Mouse (Mus musculus) heart, embryonic 10.5 days (tissue): ENCODE measurements around the gene Fance. TPM values are rescaled to one million over a fixed set of nuclear protein-coding genes. Genes with fewer than 3 reads are reported as not detected.

Experiments used
- DNase-seq: peaks from one replicate; pipeline ENCODE4 v3.0.0-alpha.2; 2017; ENCODE audit warnings: low spot score
- H3K27ac ChIP-seq: fragments of 300-500 bp; sonication (generic); 2 replicates; pipeline ENCODE4 v1.5.1; 2016; ENCODE audit warnings: mild to moderate bottlenecking
- H3K27me3 ChIP-seq: fragments of 300-500 bp; sonication (generic); 2 replicates; pipeline ENCODE4 v1.6.1; 2016; ENCODE audit warnings: mild to moderate bottlenecking; ENCODE audit not compliant: poor library complexity, insufficient read depth, severe bottlenecking
- H3K36me3 ChIP-seq: fragments of 300-500 bp; sonication (generic); 2 replicates; pipeline ENCODE4 v1.6.1; 2016; ENCODE audit warnings: mild to moderate bottlenecking, moderate library complexity
- H3K4me1 ChIP-seq: fragments of 300-500 bp; sonication (generic); 2 replicates; pipeline ENCODE4 v1.6.1; 2016; ENCODE audit warnings: mild to moderate bottlenecking
- H3K4me3 ChIP-seq: fragments of 300-500 bp; sonication (generic); 2 replicates; pipeline ENCODE4 v1.5.1; 2016; ENCODE audit warnings: mild to moderate bottlenecking, moderate library complexity
- H3K9me3 ChIP-seq: fragments of 300-500 bp; sonication (generic); 2 replicates; pipeline ENCODE4 v1.6.1; 2016; ENCODE audit warnings: mild to moderate bottlenecking, moderate library complexity
- WGBS: fragments of 180-500 bp; shearing (Covaris S2); methylation state at CpG from one replicate; pipeline ENCODE4 v1.1.7; 2016; 5-methylcytosine and 5-hydroxymethylcytosine counted together
- polyA plus RNA-seq: library from polyadenylated mRNA; unstranded; fragments of >200 nt; fragmentation: Nextera tagmentation; extraction: Ambion mirVana; gene quantifications from 2 replicates; pipeline ENCODE4 v1.2.1, GENCODE M21; 2016

Gene Fance
- polyA plus RNA-seq, 1 experiment from 2014 or later = 30.6 TPM

DNA sequence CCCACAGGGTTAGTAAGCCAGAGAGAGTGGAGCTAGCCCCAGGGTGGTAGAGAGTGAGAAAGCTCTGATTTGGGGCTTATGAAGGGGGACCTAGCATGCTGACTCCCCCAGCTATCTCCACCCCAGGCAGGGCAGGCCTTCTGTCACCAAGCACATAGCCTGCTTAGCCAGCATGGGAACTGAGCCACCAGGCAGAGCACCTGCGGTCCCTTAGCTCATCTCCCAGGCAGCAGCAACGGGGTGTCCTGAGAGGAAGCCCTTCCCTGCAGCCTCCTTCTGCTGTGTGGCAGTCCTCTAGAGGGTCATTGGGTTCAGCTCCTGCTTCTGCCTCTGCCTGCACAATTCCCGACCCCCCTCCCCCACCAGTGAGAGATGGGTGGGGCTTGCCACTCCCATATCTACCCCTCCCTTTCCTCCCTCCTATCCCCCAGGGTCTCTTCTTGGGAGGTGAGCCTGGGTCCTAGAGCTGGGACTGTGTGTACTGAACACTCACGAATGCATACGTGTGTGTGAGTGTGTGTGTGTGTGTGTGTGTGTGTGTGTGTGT, 32.4 kb upstream of the Fance start:
- Histone ChIP-seq H3K27me3 (no peaks in the 10 kb centered on the region), H3K36me3 (no peaks in the 10 kb centered on the region), H3K27ac (peak overlapping the region; percentile 23), H3K4me1 (peaks cover 44% of the 10 kb centered on the region), H3K9me3 (no peaks in the 10 kb centered on the region), H3K4me3 (no peak overlapping the region)
- DNase-seq = no peak
- 54% methylated on average over 5 of the region's 5 CpGs for WGBS

DNA sequence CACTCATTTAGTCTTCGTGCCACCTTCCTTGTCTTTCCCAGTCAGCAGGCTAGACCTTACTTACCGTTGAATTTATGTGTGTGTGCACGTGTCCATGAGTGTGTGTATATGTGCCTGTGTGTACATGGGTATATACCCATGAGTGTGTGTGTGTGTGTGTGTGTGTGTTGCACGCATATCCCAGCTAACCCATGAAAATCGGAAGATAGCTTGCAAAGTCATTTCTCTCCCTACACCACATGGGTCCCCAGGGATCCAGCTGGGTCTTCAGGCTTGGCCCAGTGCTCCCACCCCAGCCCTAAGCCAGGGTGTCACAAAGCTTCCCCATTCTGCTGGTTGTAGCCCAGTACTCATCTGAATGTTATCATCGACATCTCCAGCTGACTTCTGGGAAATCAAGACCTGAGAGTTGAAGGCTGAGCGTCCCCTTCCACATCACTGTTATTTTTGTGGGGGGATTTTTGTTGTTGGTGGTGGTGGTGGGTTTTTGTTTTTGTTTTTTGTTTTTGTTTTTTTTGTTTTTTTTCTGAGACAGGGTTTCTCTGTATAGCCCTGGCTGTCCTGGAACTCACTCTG, 31.4 kb upstream of the Fance start:
- H3K36me3 ChIP-seq = no peaks in the 10 kb centered on the region
- no peak overlapping the region for H3K27ac ChIP-seq
- H3K9me3 ChIP-seq = no peaks in the 10 kb centered on the region
- H3K27me3 ChIP-seq = no peaks in the 10 kb centered on the region
- H3K4me3 ChIP-seq = no peak overlapping the region
- peaks cover 50% of the 10 kb centered on the region for H3K4me1 ChIP-seq
- DNase-seq = no peak
- WGBS = 87% methylated on average over 7 of the region's 7 CpGs

DNA sequence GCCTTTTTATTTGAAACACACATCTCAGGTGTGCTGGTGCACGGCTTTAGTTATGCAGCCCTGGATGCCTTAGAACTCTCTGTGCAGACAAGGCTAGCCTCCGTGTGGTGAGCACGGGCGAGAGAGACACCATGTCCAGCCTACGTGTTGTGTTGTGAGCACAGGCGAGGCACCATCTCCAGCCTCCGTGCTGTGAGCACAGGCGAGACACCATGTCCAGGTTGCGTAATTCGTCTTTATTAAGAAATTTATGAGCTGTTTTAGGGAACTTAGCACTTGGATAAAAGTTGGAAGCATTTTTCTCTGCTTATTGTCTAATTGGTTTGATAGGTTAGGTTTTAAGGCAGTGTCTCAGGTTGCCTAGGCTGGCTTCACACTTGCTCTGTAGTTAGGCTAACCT, 30.1 kb upstream of the Fance start:
- no peak overlapping the region for H3K27ac ChIP-seq
- no peaks in the 10 kb centered on the region for H3K27me3 ChIP-seq
- 89% methylated on average over 10 of the region's 10 CpGs for WGBS
- no peaks in the 10 kb centered on the region for H3K36me3 ChIP-seq
- H3K4me1 ChIP-seq = peaks cover 57% of the 10 kb centered on the region
- DNase-seq = no peak
- H3K9me3 ChIP-seq = no peaks in the 10 kb centered on the region
- H3K4me3 ChIP-seq = no peak overlapping the region

DNA sequence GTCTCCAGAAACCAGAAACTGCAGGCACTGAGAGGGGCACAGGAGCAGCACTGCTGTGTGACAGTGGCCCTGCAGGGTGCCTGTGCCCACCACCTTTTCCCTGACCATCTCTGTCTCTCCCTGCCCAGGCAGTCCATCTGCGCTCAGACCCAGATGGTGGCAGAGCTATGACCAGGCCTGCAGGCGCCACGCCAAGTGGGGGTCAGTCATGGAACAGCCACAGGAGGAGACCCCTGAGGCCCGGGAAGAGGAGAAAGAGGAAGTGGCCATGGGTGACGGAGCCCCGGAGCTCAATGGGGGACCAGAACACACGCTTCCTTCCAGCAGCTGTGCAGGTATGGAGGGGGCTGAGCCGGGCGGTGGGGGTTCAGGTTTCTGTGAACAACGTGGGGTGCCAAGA, 27.2 kb upstream of the Fance start:
- WGBS = 82% methylated on average over 10 of the region's 10 CpGs
- H3K36me3 ChIP-seq = no peaks in the 10 kb centered on the region
- H3K27me3 ChIP-seq = no peaks in the 10 kb centered on the region
- no peak overlapping the region for H3K27ac ChIP-seq
- no peak overlapping the region for H3K4me3 ChIP-seq
- no peaks in the 10 kb centered on the region for H3K9me3 ChIP-seq
- peaks cover 44% of the 10 kb centered on the region for H3K4me1 ChIP-seq
- no peak for DNase-seq

DNA sequence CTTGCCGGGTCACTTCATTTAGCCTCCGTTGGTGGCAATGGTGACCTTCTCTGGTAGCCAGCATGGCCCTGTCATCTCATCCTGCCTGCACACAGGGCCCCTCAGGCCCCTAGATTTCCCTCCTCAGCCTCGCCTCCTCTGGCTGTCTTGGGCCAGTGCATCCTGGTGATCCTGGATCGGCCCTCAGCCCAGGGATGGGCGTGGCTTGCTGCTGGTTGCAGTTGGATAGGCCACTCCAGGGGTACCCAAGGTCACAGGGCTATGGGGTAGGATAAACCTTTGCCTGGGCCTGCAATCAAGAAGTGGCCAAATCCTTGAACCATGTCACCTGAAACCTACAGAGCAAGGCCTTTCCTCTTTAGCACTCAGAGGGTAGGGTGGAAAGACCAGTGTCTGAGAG, 26.4 kb upstream of the Fance start:
- no peak overlapping the region for H3K4me3 ChIP-seq
- H3K27me3 ChIP-seq = no peaks in the 10 kb centered on the region
- peaks cover 42% of the 10 kb centered on the region for H3K4me1 ChIP-seq
- WGBS = 50% methylated on average over 5 of the region's 5 CpGs
- no peaks in the 10 kb centered on the region for H3K9me3 ChIP-seq
- H3K36me3 ChIP-seq = peaks cover 3% of the 10 kb centered on the region; the same call in 1 of the 2 replicates
- no peak for DNase-seq
- no peak overlapping the region for H3K27ac ChIP-seq

DNA sequence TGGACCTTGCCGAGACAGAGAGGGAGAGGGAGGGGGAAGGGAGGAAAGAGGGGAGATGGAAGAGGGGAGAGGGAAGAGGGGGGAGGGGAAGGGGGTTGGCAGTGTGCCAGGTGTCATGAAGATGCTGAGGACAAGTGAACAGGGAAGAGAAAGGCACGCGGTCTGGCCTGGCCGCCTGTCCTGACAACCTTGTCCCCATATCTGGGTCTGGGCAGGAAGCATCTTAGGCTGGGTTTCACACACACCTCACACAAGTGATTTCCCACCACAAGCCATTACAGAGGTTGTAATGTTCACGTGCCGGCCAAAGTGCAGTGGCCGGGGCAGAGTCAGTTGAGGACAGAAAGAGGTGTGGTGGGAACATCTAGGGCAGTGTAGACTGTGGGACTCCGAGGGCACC, 25.7 kb upstream of the Fance start:
- Histone ChIP-seq H3K27ac (no peak overlapping the region), H3K9me3 (no peaks in the 10 kb centered on the region), H3K27me3 (no peaks in the 10 kb centered on the region), H3K4me3 (no peak overlapping the region), H3K36me3 (peaks cover 9% of the 10 kb centered on the region), H3K4me1 (peaks cover 42% of the 10 kb centered on the region)
- no peak for DNase-seq
- WGBS = 59% methylated on average over 8 of the region's 8 CpGs

DNA sequence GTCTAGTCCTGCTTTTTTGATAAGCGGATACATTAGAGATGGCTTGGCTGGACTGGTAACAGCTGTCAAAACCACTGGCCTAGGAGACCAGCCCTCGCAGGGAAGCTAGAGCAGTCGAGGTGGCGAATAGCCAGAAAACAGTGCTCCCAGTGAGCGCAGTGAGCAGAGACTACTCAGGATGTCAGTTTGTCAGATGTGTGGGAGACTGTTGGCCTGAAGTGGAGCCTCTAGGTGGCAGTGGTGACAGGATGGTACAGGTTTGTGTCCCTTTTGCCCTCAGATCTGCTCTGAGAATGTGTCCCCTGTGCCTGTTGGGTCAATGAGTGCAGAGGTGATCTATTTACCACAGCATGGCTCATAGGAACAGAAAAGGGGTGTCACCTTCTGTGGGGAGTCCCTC, 25.3 kb upstream of the Fance start:
- no peak for DNase-seq
- no peak overlapping the region for H3K4me3 ChIP-seq
- H3K4me1 ChIP-seq = peaks cover 42% of the 10 kb centered on the region
- H3K9me3 ChIP-seq = no peaks in the 10 kb centered on the region
- no peaks in the 10 kb centered on the region for H3K27me3 ChIP-seq
- H3K27ac ChIP-seq = no peak overlapping the region
- H3K36me3 ChIP-seq = peaks cover 12% of the 10 kb centered on the region
- WGBS = 64% methylated on average over 5 of the region's 5 CpGs

DNA sequence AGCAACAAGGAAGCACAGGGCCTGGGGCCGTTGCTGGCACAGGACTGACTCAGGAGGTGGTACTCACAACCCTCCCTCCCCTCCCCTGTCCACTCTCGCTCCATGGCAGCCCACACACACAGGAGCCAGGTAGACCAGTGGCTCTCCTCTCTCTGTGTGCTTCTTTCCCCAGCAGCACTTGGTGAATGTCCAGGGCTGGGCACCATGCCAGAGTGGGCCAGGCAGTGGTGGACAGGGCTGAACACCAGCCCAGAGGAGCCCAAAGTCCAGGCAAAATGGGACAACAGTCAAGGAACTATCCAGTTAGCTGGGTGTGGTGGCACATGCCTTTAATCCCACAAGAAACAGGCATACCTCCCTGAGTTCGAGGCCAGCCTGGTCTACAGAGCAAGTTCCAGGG, 23.1 kb upstream of the Fance start:
- Histone ChIP-seq H3K27me3 (no peaks in the 10 kb centered on the region), H3K4me3 (no peak overlapping the region), H3K4me1 (peaks cover 60% of the 10 kb centered on the region), H3K36me3 (peaks cover 12% of the 10 kb centered on the region), H3K27ac (0 out of 2 replicates have a peak overlapping the region, but pooled peaks have one; percentile 13), H3K9me3 (no peaks in the 10 kb centered on the region)
- 75% methylated on average over 3 of the region's 3 CpGs for WGBS
- DNase-seq = no peak

DNA sequence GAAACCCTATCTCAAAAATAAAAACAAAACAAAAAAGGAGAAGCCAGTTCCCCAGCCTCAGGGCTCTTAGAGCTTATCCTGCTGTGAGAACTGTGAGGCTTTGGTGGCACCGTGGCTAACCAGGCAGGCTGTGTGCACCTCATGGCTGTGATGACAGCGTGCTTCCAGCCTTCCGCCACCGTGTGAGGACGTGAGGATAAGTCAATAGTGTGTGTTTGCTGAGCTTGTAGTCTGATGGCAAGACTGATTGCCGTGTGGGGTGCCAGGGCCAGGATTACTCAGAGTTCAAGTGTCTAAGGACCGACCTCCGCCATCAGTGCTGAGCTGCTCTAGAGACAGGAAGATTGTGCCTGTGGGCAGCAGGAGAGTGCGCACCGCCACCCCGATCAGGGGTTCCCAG, 22.6 kb upstream of the Fance start:
- 76% methylated on average over 11 of the region's 11 CpGs for WGBS
- Histone ChIP-seq H3K4me3 (no peak overlapping the region), H3K9me3 (no peaks in the 10 kb centered on the region), H3K36me3 (peaks cover 15% of the 10 kb centered on the region), H3K27me3 (no peaks in the 10 kb centered on the region), H3K27ac (no peak overlapping the region), H3K4me1 (peaks cover 58% of the 10 kb centered on the region)
- no peak for DNase-seq

DNA sequence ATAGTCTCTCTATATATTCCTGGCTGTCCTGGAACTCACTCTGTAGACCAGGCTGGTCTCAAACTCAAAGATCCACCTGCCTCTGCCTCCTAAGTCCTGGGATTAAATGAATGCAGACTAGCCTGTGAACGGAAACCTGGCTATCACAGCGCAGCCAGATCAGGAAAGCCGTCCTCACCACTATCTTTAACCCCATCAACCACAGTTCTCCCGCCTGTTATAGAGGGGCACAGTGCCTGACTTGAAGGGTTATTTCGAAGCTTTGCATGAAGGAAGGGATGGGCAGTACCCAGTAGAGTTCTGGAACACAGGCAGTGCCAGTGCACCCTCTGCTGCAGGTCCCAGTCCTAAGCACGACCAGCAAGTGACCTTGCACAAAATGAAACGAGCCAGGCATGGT, 22.0 kb upstream of the Fance start:
- H3K4me1 ChIP-seq = peaks cover 52% of the 10 kb centered on the region
- no peaks in the 10 kb centered on the region for H3K27me3 ChIP-seq
- no peak overlapping the region for H3K27ac ChIP-seq
- H3K4me3 ChIP-seq = no peak overlapping the region
- H3K9me3 ChIP-seq = no peaks in the 10 kb centered on the region
- peaks cover 19% of the 10 kb centered on the region for H3K36me3 ChIP-seq
- 76% methylated on average over 7 of the region's 7 CpGs for WGBS
- no peak for DNase-seq

DNA sequence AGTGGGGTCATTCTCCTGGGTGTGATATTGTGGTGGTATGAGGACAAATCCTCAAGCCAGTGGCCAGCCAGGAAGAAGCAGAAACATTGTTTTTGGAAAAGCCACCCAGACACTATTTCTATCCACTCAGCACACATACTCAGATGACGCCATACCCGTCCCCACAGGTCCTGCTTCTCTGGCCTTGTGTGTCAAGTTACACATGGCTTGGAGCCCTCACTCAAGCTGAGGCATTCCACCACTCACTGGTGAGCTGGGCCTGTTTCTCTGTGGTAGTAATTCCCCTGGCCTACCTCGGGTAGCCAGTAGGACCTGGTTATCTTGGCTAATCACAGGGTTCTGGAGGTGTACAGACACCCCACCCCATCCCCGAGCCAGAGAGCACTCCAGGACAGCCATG, 19.6 kb upstream of the Fance start:
- DNase-seq = no peak
- WGBS = 65% methylated on average over 4 of the region's 4 CpGs
- Histone ChIP-seq H3K4me1 (peaks cover 33% of the 10 kb centered on the region), H3K27me3 (no peaks in the 10 kb centered on the region), H3K36me3 (peaks cover 35% of the 10 kb centered on the region), H3K4me3 (no peak overlapping the region), H3K9me3 (no peaks in the 10 kb centered on the region), H3K27ac (no peak overlapping the region)

DNA sequence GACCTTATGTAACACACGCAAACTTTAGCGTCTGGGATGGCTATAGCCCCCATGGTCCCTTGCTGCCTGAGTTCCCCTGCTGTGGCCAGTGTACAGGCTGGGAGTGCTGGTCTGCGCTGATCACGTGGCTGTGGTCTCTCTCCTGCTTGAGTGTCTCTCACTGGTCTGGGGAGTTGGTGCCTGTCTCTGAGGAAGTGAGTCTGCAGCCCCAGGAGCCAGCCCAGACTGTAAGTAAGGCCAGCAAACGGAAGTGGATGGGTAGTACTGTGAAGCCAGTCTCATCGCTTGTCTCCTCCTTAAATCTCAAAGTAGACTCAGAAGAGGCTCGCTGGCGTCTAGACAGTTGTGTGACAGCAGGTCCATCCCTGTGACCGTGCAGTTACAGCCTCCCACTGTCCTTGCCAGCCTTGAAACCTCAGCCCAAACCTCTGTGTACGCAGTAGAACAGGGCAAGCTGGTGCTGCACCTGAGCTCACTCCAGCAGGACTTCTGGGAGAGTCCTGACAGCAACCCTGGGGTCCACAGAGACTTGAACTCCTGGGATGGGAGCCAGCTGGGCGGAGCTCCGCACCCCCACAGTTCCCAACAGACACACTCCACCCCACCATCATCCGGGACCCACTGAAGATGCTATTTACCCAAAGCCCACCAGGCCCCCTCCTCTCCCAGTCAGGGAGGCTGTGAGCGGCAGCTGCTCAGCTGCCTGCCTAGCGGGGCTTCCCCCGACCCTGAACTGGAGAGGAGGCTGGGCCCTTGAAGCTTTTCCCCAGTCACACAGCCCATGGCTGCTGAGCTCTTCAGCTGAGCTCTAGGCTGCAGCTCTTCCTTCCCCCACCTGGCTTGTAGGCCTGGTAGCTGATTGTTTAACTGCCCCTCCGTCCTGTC, 18.6 kb upstream of the Fance start:
- Histone ChIP-seq H3K4me3 (no peak overlapping the region), H3K4me1 (peaks cover 40% of the 10 kb centered on the region), H3K9me3 (no peaks in the 10 kb centered on the region), H3K27ac (peak overlapping the region; percentile 24), H3K27me3 (no peaks in the 10 kb centered on the region), H3K36me3 (peaks cover 38% of the 10 kb centered on the region)
- no peak for DNase-seq
- WGBS = 71% methylated on average over 17 of the region's 17 CpGs

DNA sequence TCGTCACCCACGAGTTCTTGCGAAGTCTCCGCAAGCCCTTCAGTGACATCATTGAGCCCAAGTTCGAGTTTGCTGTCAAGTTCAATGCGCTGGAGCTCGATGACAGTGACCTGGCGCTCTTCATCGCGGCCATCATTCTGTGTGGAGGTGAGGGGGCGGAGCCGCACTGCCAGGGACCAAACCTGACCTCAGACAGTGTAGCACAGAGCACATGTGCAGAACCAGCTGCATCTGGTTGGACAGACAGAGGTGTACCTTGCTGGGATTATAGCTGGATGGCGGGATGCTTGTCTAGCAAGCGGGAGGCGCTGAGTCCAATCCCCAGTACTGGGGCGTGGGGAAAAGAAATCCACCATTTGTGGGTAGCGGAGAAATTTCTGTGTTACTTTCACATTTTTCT, 14.4 kb upstream of the Fance start:
- 0 out of 2 replicates have a peak overlapping the region, but pooled peaks have one; percentile 47 for H3K27ac ChIP-seq
- no peaks in the 10 kb centered on the region for H3K9me3 ChIP-seq
- no peaks in the 10 kb centered on the region for H3K27me3 ChIP-seq
- peaks cover 30% of the 10 kb centered on the region for H3K36me3 ChIP-seq
- H3K4me3 ChIP-seq = no peak overlapping the region
- H3K4me1 ChIP-seq = peaks cover 36% of the 10 kb centered on the region
- no peak for DNase-seq
- WGBS = 91% methylated on average over 17 of the region's 17 CpGs
